Mouse (Mus musculus): ENCODE measurements around the gene Zfp385c. TPM values are rescaled to one million over a fixed set of nuclear protein-coding genes. Genes with fewer than 3 reads are reported as not detected.

Zfp385c gene
- total and polyA plus RNA-seq, 3 experiments, result 0.12 to 0.15 TPM; not detected in 1

DNA sequence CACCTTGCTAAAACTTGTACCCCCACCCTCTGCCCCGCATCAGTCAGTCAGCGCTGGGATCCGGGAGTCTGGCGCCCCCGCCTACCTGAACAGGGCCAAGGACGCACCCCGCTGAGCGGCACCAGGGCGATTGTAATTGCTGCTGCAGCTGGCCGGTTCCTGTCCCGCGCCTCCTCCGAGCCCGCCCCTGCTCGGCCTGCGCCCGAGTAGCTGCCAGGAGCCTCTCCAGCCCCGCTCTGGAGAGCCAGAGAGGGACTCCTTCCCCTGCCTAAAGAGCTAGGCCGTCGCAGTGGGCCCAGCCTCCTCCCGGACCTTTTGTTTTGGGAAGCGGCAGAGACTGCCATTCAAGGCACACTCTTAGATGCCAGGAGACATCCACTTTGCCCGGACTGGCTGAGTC, 19.1 kb downstream of the Zfp385c start:
- no peak for DNase-seq (ENCODE audit: low read depth, low spot score)
- no peaks in the 10 kb centered on the region for H3K4me1 ChIP-seq (ENCODE audit: control insufficient read depth in 1 of 2, insufficient read depth in 2 of 2, low read length in 2 of 2)
- H3K9ac ChIP-seq (ENCODE audit: control insufficient read depth, low read depth, low read length, poor library complexity, severe bottlenecking), result no peak overlapping the region
- H3K27ac ChIP-seq (ENCODE audit: control insufficient read depth, low read depth, low read length), result no peak overlapping the region
- no peaks in the 10 kb centered on the region for H3K79me2 ChIP-seq (ENCODE audit: control insufficient read depth, insufficient read depth, low read length, poor library complexity)
- no peaks in the 10 kb centered on the region for H3K36me3 ChIP-seq (ENCODE audit: control insufficient read depth in 1 of 2, insufficient read depth in 2 of 2, low read length in 2 of 2)
- no peaks in the 10 kb centered on the region for H3K9me3 ChIP-seq (replicated peaks; ENCODE audit: insufficient read depth, low read length)
- no peak for TF ChIP-seq JUND (IDR thresholded peaks at IDR 0.05; ENCODE audit: low read depth, low read length)
- no peak for TF ChIP-seq EP300 (IDR thresholded peaks at IDR 0.05; ENCODE audit: low read depth in 1 of 2, low read length in 2 of 2)
- TF ChIP-seq MAX (IDR thresholded peaks at IDR 0.05; ENCODE audit: low read length), result no peak
- TF ChIP-seq SMC3 (IDR thresholded peaks at IDR 0.05; ENCODE audit: low read depth, low read length), result no peak
- TF ChIP-seq TBP (IDR thresholded peaks at IDR 0.05; ENCODE audit: low read depth, low read length), result no peak
- no peak for TF ChIP-seq ZMIZ1 (IDR thresholded peaks at IDR 0.05; ENCODE audit: low read depth, low read length)
- TF ChIP-seq RAD21 (IDR thresholded peaks at IDR 0.05; ENCODE audit: low read depth, low read length), result no peak
- TF ChIP-seq MAZ (IDR thresholded peaks at IDR 0.05; ENCODE audit: low read depth, low read length), result no peak
- no peak for TF ChIP-seq NRF1 (IDR thresholded peaks at IDR 0.05; ENCODE audit: insufficient read depth, low read depth, low read length, poor library complexity, severe bottlenecking)
- TF ChIP-seq ETS1 (IDR thresholded peaks at IDR 0.05; ENCODE audit: low read depth, low read length), result no peak
- no peak for TF ChIP-seq ZC3H11A (IDR thresholded peaks at IDR 0.05; ENCODE audit: low read depth, low read length)
- no peak for TF ChIP-seq GABPA (IDR thresholded peaks at IDR 0.05; ENCODE audit: low read depth, low read length)
- TF ChIP-seq KAT2A (conservative IDR thresholded peaks at IDR 0.05; ENCODE audit: low read depth, low read length), result no peak
- no peak for TF ChIP-seq TCF12 (IDR thresholded peaks at IDR 0.05; ENCODE audit: low read depth, low read length)
- no peak for TF ChIP-seq NELFE (IDR thresholded peaks at IDR 0.05; ENCODE audit: low read depth, low read length)
- no peak for TF ChIP-seq ZKSCAN1 (IDR thresholded peaks at IDR 0.05; ENCODE audit: low read depth, low read length)
- TF ChIP-seq E2F4 (IDR thresholded peaks at IDR 0.05; ENCODE audit: borderline replicate concordance, low read depth, low read length), result no peak
- TF ChIP-seq CHD2 (IDR thresholded peaks at IDR 0.05; ENCODE audit: low read length), result no peak
- H3K27me3 ChIP-seq (ENCODE audit: control insufficient read depth in 1 of 2, insufficient read depth in 2 of 2, low read length in 2 of 2), result peaks cover 11% of the 10 kb centered on the region in 2 experiments
- no peak overlapping the region for H3K4me3 ChIP-seq (ENCODE audit: control insufficient read depth in 1 of 2, insufficient read depth in 1 of 2, low read depth in 2 of 2, low read length in 2 of 2)

DNA sequence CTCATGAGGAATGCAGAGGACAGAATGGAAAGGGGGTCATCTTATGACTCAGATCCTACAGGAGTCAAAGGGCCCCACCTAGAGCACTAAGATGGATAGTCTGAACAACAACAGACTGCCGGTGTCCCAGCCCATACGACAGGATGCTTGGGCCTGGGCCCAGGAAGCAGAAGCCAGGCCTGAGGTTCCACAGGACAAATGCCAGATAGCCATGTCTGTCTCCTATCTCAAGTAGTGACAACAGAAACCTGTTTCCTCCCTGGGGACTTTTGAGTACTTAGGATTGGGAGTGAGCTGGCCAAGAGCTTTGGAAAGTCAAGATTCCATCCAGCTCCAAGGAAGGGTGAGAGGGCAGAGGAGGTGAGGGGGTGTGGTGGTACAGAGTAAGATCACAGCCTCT, 20.3 kb downstream of the Zfp385c start:
- peaks cover 2 to 7% of the 10 kb centered on the region in 2 experiments for H3K27me3 ChIP-seq (ENCODE audit: control insufficient read depth in 1 of 2, insufficient read depth in 2 of 2, low read length in 2 of 2)
- TF ChIP-seq TBP (IDR thresholded peaks at IDR 0.05; ENCODE audit: low read depth, low read length), result no peak
- no peak for TF ChIP-seq GABPA (IDR thresholded peaks at IDR 0.05; ENCODE audit: low read depth, low read length)
- TF ChIP-seq MYC (IDR thresholded peaks at IDR 0.05; ENCODE audit: low read depth, low read length), result no peak
- TF ChIP-seq CHD1 (IDR thresholded peaks at IDR 0.05; ENCODE audit: low read depth, low read length), result no peak
- TF ChIP-seq MAFK (IDR thresholded peaks at IDR 0.05; ENCODE audit: borderline replicate concordance, low read depth, low read length), result no peak
- TF ChIP-seq ELF1 (IDR thresholded peaks at IDR 0.05; ENCODE audit: low read depth, low read length), result no peak
- TF ChIP-seq POLR2AphosphoS5 (IDR thresholded peaks at IDR 0.05; ENCODE audit: borderline replicate concordance, low read depth, low read length), result no peak
- TF ChIP-seq ZKSCAN1 (IDR thresholded peaks at IDR 0.05; ENCODE audit: low read depth, low read length), result no peak
- no peak for TF ChIP-seq MXI1 (IDR thresholded peaks at IDR 0.05; ENCODE audit: low read depth, low read length)
- no peak for TF ChIP-seq JUND (IDR thresholded peaks at IDR 0.05; ENCODE audit: low read depth, low read length)
- TF ChIP-seq BHLHE40 (IDR thresholded peaks at IDR 0.05; ENCODE audit: borderline replicate concordance, low read depth, low read length), result no peak
- TF ChIP-seq NRF1 (IDR thresholded peaks at IDR 0.05; ENCODE audit: insufficient read depth, low read depth, low read length, poor library complexity, severe bottlenecking), result no peak
- no peak for TF ChIP-seq SIN3A (IDR thresholded peaks at IDR 0.05; ENCODE audit: low read length)
- TF ChIP-seq MEF2A (IDR thresholded peaks at IDR 0.05; ENCODE audit: extremely low read depth, insufficient replicate concordance, low read depth, low read length, poor library complexity, severe bottlenecking), result no peak
- no peak for TF ChIP-seq KAT2A (conservative IDR thresholded peaks at IDR 0.05; ENCODE audit: low read depth, low read length)
- TF ChIP-seq USF2 (IDR thresholded peaks at IDR 0.05; ENCODE audit: borderline replicate concordance in 1 of 2, insufficient read depth in 1 of 2, low read depth in 1 of 2, low read length in 2 of 2), result no peak
- TF ChIP-seq MAZ (IDR thresholded peaks at IDR 0.05; ENCODE audit: low read depth, low read length), result no peak
- no peak for TF ChIP-seq ETS1 (IDR thresholded peaks at IDR 0.05; ENCODE audit: low read depth, low read length)

More for the DNA sequence above, 20.3 kb downstream of the Zfp385c start:
- H3K27ac ChIP-seq (ENCODE audit: control insufficient read depth, low read depth, low read length), result no peak overlapping the region
- H3K9me3 ChIP-seq (replicated peaks; ENCODE audit: insufficient read depth, low read length), result no peaks in the 10 kb centered on the region
- H3K36me3 ChIP-seq (ENCODE audit: control insufficient read depth in 1 of 2, insufficient read depth in 2 of 2, low read length in 2 of 2), result no peaks in the 10 kb centered on the region
- H3K9ac ChIP-seq (ENCODE audit: control insufficient read depth, low read depth, low read length, poor library complexity, severe bottlenecking), result no peak overlapping the region
- no peaks in the 10 kb centered on the region for H3K4me1 ChIP-seq (ENCODE audit: control insufficient read depth in 1 of 2, insufficient read depth in 2 of 2, low read length in 2 of 2)
- no peak overlapping the region for H3K4me3 ChIP-seq (ENCODE audit: control insufficient read depth in 1 of 2, insufficient read depth in 1 of 2, low read depth in 2 of 2, low read length in 2 of 2)
- H3K79me2 ChIP-seq (ENCODE audit: control insufficient read depth, insufficient read depth, low read length, poor library complexity), result no peaks in the 10 kb centered on the region
- DNase-seq (ENCODE audit: low read depth, low spot score), result no peak

All from MEL (cell line).